Mouse (Mus musculus) MEL (cell line): Measurements from ENCODE around the gene Ranbp3l. TPM values are rescaled to one million over a fixed set of nuclear protein-coding genes. Genes with fewer than 3 reads are reported as not detected.
A peak's percentile ranks its signal among the peaks of the same experiment; 100 is the strongest.

ENCODE experiments used
- DNase-seq: peaks from one replicate; pipeline ENCODE4 v3.0.0; 2011; ENCODE audit warnings: low read depth, low spot score
- H3K27ac ChIP-seq: 2 replicates; pipeline ENCODE4 v1.5.1; 2012; ENCODE audit warnings: low read depth, mild to moderate bottlenecking, control low read depth, low read length, moderate library complexity; ENCODE audit not compliant: control insufficient read depth
- H3K27me3 ChIP-seq, 2 experiments: fragments of 150-350 bp in 1 of 2; sonication (generic) in 1 of 2; 2 replicates each; pipeline ENCODE4 v1.6.1; 2012; ENCODE audit warnings: low read length in 2 of 2, mild to moderate bottlenecking in 2 of 2, improper control_type of control experiment in 1 of 2, moderate library complexity in 1 of 2; ENCODE audit not compliant: insufficient read depth in 2 of 2, control insufficient read depth in 1 of 2
- H3K36me3 ChIP-seq, 2 experiments: 2 replicates each; pipeline ENCODE4 v1.6.1; 2012 to 2014; ENCODE audit warnings: low read length in 2 of 2, improper control_type of control experiment in 1 of 2, inconsistent platforms in 1 of 2, mild to moderate bottlenecking in 1 of 2; ENCODE audit not compliant: insufficient read depth in 2 of 2, control insufficient read depth in 1 of 2
- H3K4me1 ChIP-seq, 2 experiments: fragments of 150-350 bp in 1 of 2; sonication (generic) in 1 of 2; 2 replicates each; pipeline ENCODE4 v1.6.1; 2012; ENCODE audit warnings: low read length in 2 of 2, improper control_type of control experiment in 1 of 2, mild to moderate bottlenecking in 1 of 2; ENCODE audit not compliant: insufficient read depth in 2 of 2, control insufficient read depth in 1 of 2
- H3K4me3 ChIP-seq, 2 experiments: fragments of 150-350 bp in 1 of 2; sonication (generic) in 1 of 2; 2 replicates each; pipeline ENCODE4 v1.5.1; 2012; ENCODE audit warnings: low read depth in 2 of 2, low read length in 2 of 2, mild to moderate bottlenecking in 2 of 2, moderate library complexity in 2 of 2, control low read depth in 1 of 2, improper control_type of control experiment in 1 of 2; ENCODE audit not compliant: control insufficient read depth in 1 of 2, insufficient read depth in 1 of 2
- H3K79me2 ChIP-seq: 2 replicates; pipeline ENCODE4 v1.6.1; 2012; ENCODE audit warnings: mild to moderate bottlenecking, low read length, moderate library complexity; ENCODE audit not compliant: control insufficient read depth, poor library complexity, insufficient read depth
- H3K9ac ChIP-seq: 2 replicates; pipeline ENCODE4 v1.6.1; 2012; ENCODE audit warnings: low read depth, mild to moderate bottlenecking, control low read depth, low read length, moderate library complexity; ENCODE audit not compliant: control insufficient read depth, poor library complexity, severe bottlenecking
- H3K9me3 ChIP-seq: fragments of 150-350 bp; sonication (generic); replicated peaks from 2 replicates; pipeline ENCODE4 v1.6.1; 2012; ENCODE audit warnings: mild to moderate bottlenecking, low read length, improper control_type of control experiment, moderate library complexity; ENCODE audit not compliant: insufficient read depth
- BHLHE40 ChIP-seq: IDR thresholded peaks from 2 replicates; pipeline ENCODE4 v1.6.1; 2012; ENCODE audit warnings: low read depth, mild to moderate bottlenecking, inconsistent platforms, low read length, improper control_type of control experiment, borderline replicate concordance
- CHD1 ChIP-seq: IDR thresholded peaks from 2 replicates; pipeline ENCODE4 v1.6.1; 2012; ENCODE audit warnings: low read depth, mild to moderate bottlenecking, inconsistent platforms, low read length, improper control_type of control experiment
- CHD2 ChIP-seq: IDR thresholded peaks from 2 replicates; pipeline ENCODE4 v1.6.1; 2011; ENCODE audit warnings: low read length, improper control_type of control experiment
- CTCF ChIP-seq, 3 experiments: IDR thresholded peaks in 2 of 3; conservative IDR thresholded peaks in 1 of 3; 2 replicates each; pipeline ENCODE4 v1.5.1; 2011 to 2012; ENCODE audit warnings: low read length in 3 of 3, low read depth in 2 of 3, mild to moderate bottlenecking in 2 of 3, improper control_type of control experiment in 1 of 3, inconsistent platforms in 1 of 3, mixed read lengths in 1 of 3, moderate library complexity in 1 of 3; ENCODE audit not compliant: control insufficient read depth in 1 of 3, insufficient read depth in 1 of 3, poor library complexity in 1 of 3, severe bottlenecking in 1 of 3
- E2F4 ChIP-seq: IDR thresholded peaks from 2 replicates; pipeline ENCODE4 v1.6.1; 2011; ENCODE audit warnings: low read depth, low read length, improper control_type of control experiment, borderline replicate concordance
- ELF1 ChIP-seq: IDR thresholded peaks from 2 replicates; pipeline ENCODE4 v1.6.1; 2014; ENCODE audit warnings: low read depth, mild to moderate bottlenecking, inconsistent platforms, low read length, improper control_type of control experiment, moderate library complexity
- EP300 ChIP-seq, 2 experiments: IDR thresholded peaks; 2 replicates each; pipeline ENCODE4 v1.6.1; 2011; ENCODE audit warnings: improper control_type of control experiment in 2 of 2, low read length in 2 of 2, low read depth in 1 of 2, mild to moderate bottlenecking in 1 of 2
- ETS1 ChIP-seq: IDR thresholded peaks from 2 replicates; pipeline ENCODE4 v1.6.1; 2012; ENCODE audit warnings: low read depth, mild to moderate bottlenecking, inconsistent platforms, low read length, improper control_type of control experiment, moderate library complexity
- GABPA ChIP-seq: IDR thresholded peaks from 2 replicates; pipeline ENCODE4 v1.6.1; 2012; ENCODE audit warnings: low read depth, mild to moderate bottlenecking, inconsistent platforms, low read length, improper control_type of control experiment, moderate library complexity
- GATA1 ChIP-seq: IDR thresholded peaks from 2 replicates; pipeline ENCODE4 v1.6.1; 2011; ENCODE audit warnings: low read depth, low read length, improper control_type of control experiment
- HCFC1 ChIP-seq: IDR thresholded peaks from 2 replicates; pipeline ENCODE4 v1.6.1; 2012; ENCODE audit warnings: low read depth, mild to moderate bottlenecking, inconsistent platforms, low read length, improper control_type of control experiment, moderate library complexity
- JUND ChIP-seq: IDR thresholded peaks from 2 replicates; pipeline ENCODE4 v1.6.1; 2011; ENCODE audit warnings: low read depth, mild to moderate bottlenecking, improper control_type of control experiment, low read length
- KAT2A ChIP-seq: conservative IDR thresholded peaks from 2 replicates; pipeline ENCODE4 v1.6.1; 2012; ENCODE audit warnings: low read depth, low read length, improper control_type of control experiment, inconsistent platforms
- MAFK ChIP-seq: IDR thresholded peaks from 2 replicates; pipeline ENCODE4 v1.6.1; 2011; ENCODE audit warnings: low read depth, mild to moderate bottlenecking, low read length, improper control_type of control experiment, borderline replicate concordance
- MAX ChIP-seq: IDR thresholded peaks from 2 replicates; pipeline ENCODE4 v1.6.1; 2011; ENCODE audit warnings: low read length, improper control_type of control experiment
- MAZ ChIP-seq: IDR thresholded peaks from 2 replicates; pipeline ENCODE4 v1.6.1; 2012; ENCODE audit warnings: low read depth, mild to moderate bottlenecking, inconsistent platforms, low read length, improper control_type of control experiment
- MEF2A ChIP-seq: IDR thresholded peaks from 2 replicates; pipeline ENCODE4 v1.6.1; 2014; ENCODE audit warnings: low read depth, mild to moderate bottlenecking, inconsistent platforms, low read length, improper control_type of control experiment; ENCODE audit not compliant: poor library complexity, insufficient replicate concordance, severe bottlenecking; ENCODE audit errors: extremely low read depth
- MXI1 ChIP-seq: IDR thresholded peaks from 2 replicates; pipeline ENCODE4 v1.6.1; 2011; ENCODE audit warnings: mild to moderate bottlenecking, low read depth, low read length, improper control_type of control experiment
- MYB ChIP-seq: IDR thresholded peaks from 2 replicates; pipeline ENCODE4 v1.6.1; 2011; ENCODE audit warnings: mild to moderate bottlenecking, low read depth, low read length, improper control_type of control experiment
- MYC ChIP-seq: IDR thresholded peaks from 2 replicates; pipeline ENCODE4 v1.6.1; 2011; ENCODE audit warnings: low read depth, mild to moderate bottlenecking, low read length, improper control_type of control experiment, moderate library complexity
- NELFE ChIP-seq: IDR thresholded peaks from 2 replicates; pipeline ENCODE4 v1.6.1; 2011; ENCODE audit warnings: low read depth, low read length, improper control_type of control experiment
- NRF1 ChIP-seq: IDR thresholded peaks from 2 replicates; pipeline ENCODE4 v1.6.1; 2014; ENCODE audit warnings: low read depth, mild to moderate bottlenecking, inconsistent platforms, low read length, improper control_type of control experiment, moderate library complexity; ENCODE audit not compliant: poor library complexity, insufficient read depth, severe bottlenecking
- POLR2A ChIP-seq, 2 experiments: IDR thresholded peaks; 2 replicates each; pipeline ENCODE4 v1.6.1; 2011 to 2012; ENCODE audit warnings: low read length in 2 of 2, mild to moderate bottlenecking in 2 of 2, control low read depth in 1 of 2, improper control_type of control experiment in 1 of 2, low read depth in 1 of 2, moderate library complexity in 1 of 2; ENCODE audit not compliant: control insufficient read depth in 1 of 2, insufficient read depth in 1 of 2, poor library complexity in 1 of 2
- POLR2AphosphoS2 ChIP-seq: IDR thresholded peaks from 2 replicates; pipeline ENCODE4 v1.6.1; 2011; ENCODE audit warnings: low read length, improper control_type of control experiment
- POLR2AphosphoS5 ChIP-seq: IDR thresholded peaks from 2 replicates; pipeline ENCODE4 v1.6.1; 2012; ENCODE audit warnings: low read depth, borderline replicate concordance, mild to moderate bottlenecking, inconsistent platforms, low read length, moderate library complexity, mixed read lengths
- RAD21 ChIP-seq: IDR thresholded peaks from 2 replicates; pipeline ENCODE4 v1.6.1; 2011; ENCODE audit warnings: mild to moderate bottlenecking, low read depth, low read length, improper control_type of control experiment
- RCOR1 ChIP-seq: IDR thresholded peaks from 2 replicates; pipeline ENCODE4 v1.6.1; 2012; ENCODE audit warnings: low read depth, mild to moderate bottlenecking, inconsistent platforms, low read length, improper control_type of control experiment
- SIN3A ChIP-seq: IDR thresholded peaks from 2 replicates; pipeline ENCODE4 v1.6.1; 2012; ENCODE audit warnings: low read length, improper control_type of control experiment, inconsistent platforms
- SMC3 ChIP-seq: IDR thresholded peaks from 2 replicates; pipeline ENCODE4 v1.6.1; 2011; ENCODE audit warnings: low read depth, low read length, improper control_type of control experiment
- TBP ChIP-seq: IDR thresholded peaks from 2 replicates; pipeline ENCODE4 v1.8.0; 2011; ENCODE audit warnings: low read depth, low read length, improper control_type of control experiment
- TCF12 ChIP-seq: IDR thresholded peaks from 2 replicates; pipeline ENCODE4 v1.6.1; 2014; ENCODE audit warnings: low read depth, mild to moderate bottlenecking, inconsistent platforms, low read length, improper control_type of control experiment, moderate library complexity
- UBTF ChIP-seq: IDR thresholded peaks from 2 replicates; pipeline ENCODE4 v1.6.1; 2012; ENCODE audit warnings: low read depth, mild to moderate bottlenecking, inconsistent platforms, low read length, improper control_type of control experiment, moderate library complexity, borderline replicate concordance; ENCODE audit not compliant: insufficient read depth
- USF1 ChIP-seq: IDR thresholded peaks from 2 replicates; pipeline ENCODE4 v1.6.1; 2014; ENCODE audit warnings: low read depth, mild to moderate bottlenecking, inconsistent platforms, low read length, improper control_type of control experiment, moderate library complexity
- USF2 ChIP-seq, 2 experiments: IDR thresholded peaks; 2 replicates each; pipeline ENCODE4 v1.6.1; 2011 to 2012; ENCODE audit warnings: improper control_type of control experiment in 2 of 2, low read length in 2 of 2, borderline replicate concordance in 1 of 2, inconsistent platforms in 1 of 2, low read depth in 1 of 2, mild to moderate bottlenecking in 1 of 2; ENCODE audit not compliant: insufficient read depth in 1 of 2
- ZC3H11A ChIP-seq: IDR thresholded peaks from 2 replicates; pipeline ENCODE4 v1.6.1; 2012; ENCODE audit warnings: low read depth, mild to moderate bottlenecking, inconsistent platforms, low read length, improper control_type of control experiment
- ZKSCAN1 ChIP-seq: IDR thresholded peaks from 2 replicates; pipeline ENCODE4 v1.6.1; 2012; ENCODE audit warnings: low read depth, mild to moderate bottlenecking, inconsistent platforms, low read length, improper control_type of control experiment, moderate library complexity
- ZMIZ1 ChIP-seq: IDR thresholded peaks from 2 replicates; pipeline ENCODE4 v1.6.1; 2012; ENCODE audit warnings: low read depth, mild to moderate bottlenecking, inconsistent platforms, low read length, improper control_type of control experiment, moderate library complexity
- ZNF384 ChIP-seq: IDR thresholded peaks from 2 replicates; pipeline ENCODE4 v1.6.1; 2012; ENCODE audit warnings: low read depth, mild to moderate bottlenecking, inconsistent platforms, low read length, improper control_type of control experiment
- polyA plus RNA-seq, 2 experiments: library from polyadenylated mRNA; stranded (reverse) in 1 of 2; unstranded in 1 of 2; fragments of >175 nt in 1 of 2; fragments of >200 nt in 1 of 2; gene quantifications; 2 replicates each; pipeline versions ENCODE4 v1.2.1 to v1.2.4; 2012; ENCODE audit warnings: low replicate concordance in 2 of 2, low read depth in 1 of 2; ENCODE audit not compliant: insufficient read length in 2 of 2, insufficient read depth in 1 of 2, missing spikeins in 1 of 2
- total RNA-seq: library from RNA; depleted of rRNA; stranded (reverse); fragments of 300-350 nt; gene quantifications from 2 replicates; pipeline ENCODE4 v1.2.3, GENCODE M21; 2012

The Ranbp3l gene
- total and polyA plus RNA-seq, 3 experiments = 0.06 TPM; not detected in 2

GRCm38 (mm10) chr15:9070353-9070752 lies 102.6 kb downstream of the Ranbp3l start:
- Histone ChIP-seq H3K79me2 (peaks cover 39% of the 10 kb centered on the region), H3K4me1 (peaks cover 3 to 6% of the 10 kb centered on the region in 2 experiments; a peak in 3 of 4 replicates), H3K36me3 (peaks cover 0 to 16% of the 10 kb centered on the region in 2 experiments; a peak in 2 of 4 replicates), H3K4me3 (peak overlapping the region; percentile 74 to 77), H3K27me3 (no peaks in the 10 kb centered on the region), H3K9ac (peak overlapping the region; percentile 82), H3K27ac (peak overlapping the region; percentile 91), H3K9me3 (no peaks in the 10 kb centered on the region)
- peak; percentile 71 for DNase-seq
- peak in 1 of 2 experiments; percentile 43; a peak in 2 of 4 replicates for TF ChIP-seq EP300 (IDR thresholded peaks at IDR 0.05; ENCODE audit: low read depth in 1 of 2, low read length in 2 of 2)
- no peak for TF ChIP-seq MAZ
- TF ChIP-seq CTCF (IDR thresholded peaks at IDR 0.05 in 2 of 3, conservative IDR thresholded peaks at IDR 0.05 in 1 of 3; ENCODE audit: control insufficient read depth in 1 of 3, insufficient read depth in 1 of 3, low read depth in 2 of 3, low read length in 3 of 3, poor library complexity in 1 of 3, severe bottlenecking in 1 of 3) = no peak
- no peak for TF ChIP-seq ZNF384
- no peak for TF ChIP-seq TCF12
- no peak for TF ChIP-seq MAFK
- no peak for TF ChIP-seq USF1
- TF ChIP-seq POLR2A (IDR thresholded peaks at IDR 0.05; ENCODE audit: control insufficient read depth in 1 of 2, insufficient read depth in 1 of 2, low read depth in 1 of 2, low read length in 2 of 2, poor library complexity in 1 of 2) = no peak; a peak in 1 of 4 replicates
- no peak for TF ChIP-seq SMC3
- no peak for TF ChIP-seq ZKSCAN1
- peak; percentile 58 for TF ChIP-seq GATA1
- no peak for TF ChIP-seq MEF2A
- no peak for TF ChIP-seq TBP
- no peak for TF ChIP-seq E2F4
- TF ChIP-seq CHD1 = peak; percentile 87
- no peak for TF ChIP-seq ELF1
- no peak for TF ChIP-seq JUND
- peak; percentile 3; the same call in 1 of the 2 replicates for TF ChIP-seq ETS1
- 0 out of 2 replicates have a peak, but pooled peaks have one; percentile 15 for TF ChIP-seq ZMIZ1
- TF ChIP-seq BHLHE40 = no peak
- TF ChIP-seq MYC = no peak
- no peak for TF ChIP-seq KAT2A
- TF ChIP-seq RCOR1 = peak; percentile 25
- TF ChIP-seq SIN3A = peak; percentile 75; the same call in 1 of the 2 replicates
- TF ChIP-seq USF2 (IDR thresholded peaks at IDR 0.05; ENCODE audit: borderline replicate concordance in 1 of 2, insufficient read depth in 1 of 2, low read depth in 1 of 2, low read length in 2 of 2) = no peak
- no peak for TF ChIP-seq CHD2
- TF ChIP-seq ZC3H11A = no peak
- TF ChIP-seq MXI1 = no peak
- TF ChIP-seq GABPA = no peak
- TF ChIP-seq HCFC1 = no peak
- 0 out of 2 replicates have a peak, but pooled peaks have one; percentile 42 for TF ChIP-seq UBTF
- TF ChIP-seq MAX = no peak
- no peak for TF ChIP-seq POLR2AphosphoS5
- TF ChIP-seq RAD21 = no peak
- no peak for TF ChIP-seq NELFE
- TF ChIP-seq MYB = no peak
- TF ChIP-seq POLR2AphosphoS2 = 0 out of 2 replicates have a peak, but pooled peaks have one; percentile 35
- TF ChIP-seq NRF1 = no peak
